Mouse (Mus musculus) kidney, adult 8-10 months (tissue): Measurements from ENCODE around the gene Gsto2.

ENCODE experiments used
- DNase-seq, 2 experiments: peaks; one replicate each; pipeline ENCODE4 v3.0.0; 2022

Gsto2 gene

DNA sequence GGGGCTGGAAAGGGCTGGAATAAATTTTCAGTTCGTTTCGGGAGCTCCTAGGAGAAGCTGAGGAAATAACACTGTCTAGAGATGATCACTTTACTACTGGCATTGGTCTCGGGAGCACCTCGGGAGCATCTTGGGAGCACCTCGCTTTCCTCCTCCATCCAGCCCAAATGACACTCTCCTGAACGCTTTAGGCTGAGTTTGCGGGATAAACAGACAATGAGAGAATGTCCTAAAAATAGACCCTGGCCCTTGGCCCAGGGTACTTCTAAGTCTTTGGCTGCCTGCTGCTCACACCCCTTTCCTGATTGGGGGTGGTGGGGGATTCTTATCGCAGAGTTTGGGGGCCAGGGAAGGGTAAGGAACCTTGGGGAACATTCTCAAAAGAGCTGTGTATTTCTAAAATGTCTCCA lies 54.6 kb downstream of the Gsto2 start:
- peak in 1 of 2 experiments; percentile 42 for DNase-seq

DNA sequence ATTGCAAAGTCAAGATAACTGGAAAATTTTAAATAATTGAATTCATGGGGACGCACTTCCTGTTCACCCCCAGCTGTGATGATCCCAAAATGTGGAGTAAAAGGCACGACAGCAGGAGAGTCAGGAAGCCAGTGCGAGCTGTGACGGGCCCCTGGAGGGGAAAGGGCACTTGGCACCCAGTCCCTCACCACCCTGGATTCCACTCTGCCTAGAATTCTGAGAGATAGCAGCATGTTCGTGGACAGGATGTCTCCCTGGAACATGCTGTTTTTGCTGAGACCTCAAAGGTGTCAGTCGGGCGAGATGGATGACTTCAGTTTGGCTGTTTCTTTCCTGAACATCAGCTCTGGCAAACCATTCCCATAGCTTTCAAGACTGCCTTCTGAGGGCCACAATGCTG lies 60.5 kb downstream of the Gsto2 start:
- DNase-seq = peak; percentile 56 to 57

DNA sequence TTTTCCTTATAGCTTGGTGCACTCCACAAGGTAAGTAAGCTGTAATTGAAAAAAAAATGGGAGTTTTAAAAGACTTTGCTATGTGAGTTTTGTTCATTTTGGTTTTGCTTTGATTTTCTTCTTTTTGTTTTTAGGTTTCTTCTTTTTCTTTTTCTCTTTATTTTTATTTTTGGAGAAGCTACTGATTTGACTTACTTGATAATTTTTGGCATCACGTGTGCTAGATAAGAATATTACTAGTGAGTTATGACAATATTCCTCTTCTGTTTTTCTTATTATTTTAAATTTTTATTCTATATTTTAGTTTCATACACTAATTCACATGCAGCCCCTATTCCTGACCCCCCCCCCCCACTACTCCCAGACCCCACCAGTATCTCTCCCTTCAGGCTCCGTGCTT lies 61.7 kb downstream of the Gsto2 start:
- DNase-seq = no peak

DNA sequence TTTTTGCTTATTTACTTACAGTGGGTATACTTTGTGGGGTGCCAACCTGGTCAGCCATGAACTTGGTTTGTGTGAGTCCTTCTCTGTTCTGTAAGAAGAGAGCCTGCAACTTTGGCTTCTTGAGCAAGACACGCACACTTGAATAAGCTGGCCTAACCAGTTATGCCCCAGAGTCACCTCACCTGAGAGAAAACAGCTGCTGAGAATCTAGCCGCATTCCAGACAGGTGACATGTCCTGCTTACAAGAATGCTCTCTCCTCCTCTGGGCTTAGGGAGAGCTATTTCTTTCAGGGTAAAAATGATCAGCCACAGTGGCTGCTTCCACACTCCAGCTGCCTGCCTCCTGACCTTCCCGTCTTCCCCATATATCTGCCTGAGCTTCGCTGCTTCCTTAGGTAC lies 63.7 kb downstream of the Gsto2 start:
- no peak for DNase-seq

DNA sequence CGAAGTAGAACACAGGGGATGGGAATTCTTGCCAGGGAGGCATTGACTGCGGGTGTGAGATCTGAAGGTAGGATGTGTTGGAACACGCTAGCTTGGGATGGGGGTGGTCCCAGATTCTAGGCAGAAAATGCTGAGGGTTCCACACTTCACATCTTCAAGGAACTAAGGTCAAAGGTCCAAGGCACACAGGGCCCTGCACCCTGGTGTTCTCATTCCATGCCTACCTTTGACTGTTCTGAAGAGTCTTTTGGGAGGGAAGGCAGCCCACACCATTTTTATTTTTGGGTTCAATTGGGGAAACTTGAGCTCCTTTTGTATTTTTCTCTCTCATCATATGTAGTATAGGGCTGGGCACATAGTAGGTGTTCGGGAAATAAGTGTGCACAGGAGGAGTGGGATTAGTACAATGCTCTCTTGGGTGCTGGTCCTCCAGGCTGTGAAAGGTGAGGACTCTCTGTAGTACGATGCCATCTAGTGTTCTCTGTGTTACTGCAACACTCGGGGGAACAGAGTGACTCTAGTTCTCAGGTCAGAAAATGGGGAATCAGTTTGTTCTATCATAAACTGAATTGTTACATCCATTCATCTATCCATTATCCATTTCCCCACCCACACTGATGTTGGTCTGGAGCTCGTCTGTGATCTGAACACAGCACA lies 66.8 kb downstream of the Gsto2 start:
- no peak for DNase-seq

DNA sequence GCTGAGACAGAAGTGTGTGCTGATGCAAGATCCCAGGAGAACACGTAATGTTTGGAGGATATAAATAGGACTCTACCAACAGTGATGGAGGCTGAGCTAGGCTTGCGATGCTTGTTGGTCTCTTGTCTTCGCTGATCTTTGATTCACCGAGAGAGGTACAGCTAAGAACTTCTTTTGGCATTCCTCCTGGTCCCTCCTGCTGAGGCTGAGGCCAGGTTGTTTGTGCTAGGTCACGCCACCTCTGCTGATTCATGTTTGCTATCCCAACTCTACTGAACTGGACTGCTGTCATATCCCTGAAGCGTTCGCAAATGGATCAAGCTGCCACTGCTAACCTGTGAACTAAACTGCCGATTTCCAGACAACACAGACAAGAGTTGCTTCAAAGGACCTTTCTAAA lies 68.8 kb downstream of the Gsto2 start:
- no peak for DNase-seq

DNA sequence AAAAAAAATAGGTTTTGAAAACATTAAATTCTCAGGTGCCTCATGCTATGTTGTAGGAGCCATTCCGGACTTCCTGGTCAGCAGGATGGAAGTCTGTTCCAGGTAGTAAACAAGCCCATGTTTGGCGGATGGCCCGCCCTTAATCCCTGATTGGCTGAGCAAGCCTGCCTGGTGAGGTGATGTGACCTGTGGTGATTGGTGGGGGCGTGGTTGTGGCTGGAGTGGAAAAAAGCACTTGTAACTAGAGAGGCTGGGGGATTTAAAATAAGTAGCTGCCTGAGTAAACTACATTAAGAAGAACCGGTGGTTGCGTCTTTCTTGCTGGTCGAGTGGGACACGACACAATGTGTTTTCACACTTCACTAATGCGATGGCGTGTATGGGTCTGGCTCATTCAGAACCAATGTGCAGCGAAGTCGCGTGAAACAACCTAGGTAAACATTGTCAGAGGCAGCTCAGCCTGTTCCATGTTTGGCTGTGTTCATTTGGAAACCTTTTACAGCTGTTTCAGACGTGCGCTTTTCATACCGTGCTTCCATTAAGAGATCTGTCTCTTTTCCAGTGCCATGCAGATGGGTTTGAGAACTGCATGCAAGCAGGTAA lies 69.4 kb downstream of the Gsto2 start:
- peak in 1 of 2 experiments; percentile 37 for DNase-seq

DNA sequence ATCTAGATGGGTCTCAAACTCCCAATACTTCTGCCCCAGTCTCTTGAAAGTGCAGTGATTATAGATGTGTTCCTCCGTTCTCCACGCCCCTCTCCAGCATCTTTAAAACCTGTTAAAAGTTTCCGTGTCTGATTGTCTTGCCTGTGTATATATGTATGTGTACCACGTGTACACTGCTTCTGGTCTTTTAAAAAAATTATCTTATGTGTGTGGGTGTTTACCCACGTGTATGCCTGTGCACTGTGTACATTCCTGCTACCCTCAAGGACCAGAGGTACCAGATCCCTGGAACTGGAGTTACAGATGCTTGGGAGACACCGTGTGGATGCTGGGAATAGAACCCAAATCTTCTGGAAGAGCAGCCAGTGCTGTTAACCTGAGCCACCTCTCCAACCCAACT lies 70.2 kb downstream of the Gsto2 start:
- DNase-seq = no peak
